Mouse (Mus musculus) kidney, postnatal 10 days (tissue): ENCODE measurements around the gene Nog.

Source experiments
- DNase-seq: peaks from one replicate; pipeline ENCODE4 v3.0.0; 2021; ENCODE audit warnings: mixed read lengths

Gene Nog

DNA sequence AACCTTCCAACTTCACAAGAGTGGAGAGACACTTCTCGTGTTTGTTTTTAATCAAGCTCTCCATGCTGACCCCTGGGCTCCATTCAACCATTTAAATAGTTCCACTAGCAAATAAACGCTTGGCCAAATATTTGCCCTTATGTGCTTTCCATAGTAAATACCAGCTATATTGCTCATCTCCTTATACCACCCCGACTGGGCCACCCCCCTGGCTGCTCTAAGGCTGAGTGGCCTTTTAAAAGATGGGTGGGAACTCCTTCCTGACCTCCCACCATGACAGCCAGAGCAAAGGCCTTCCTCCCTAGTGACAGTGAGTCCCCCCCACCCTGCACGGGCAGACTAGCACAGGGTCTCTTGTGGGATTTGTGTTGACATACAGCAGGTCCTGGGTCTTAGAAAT lies 37.1 kb downstream of the Nog start:
- DNase-seq: no peak

GRCm38 (mm10) chr11:89259338-89259915 lies 42.7 kb downstream of the Nog start:
- DNase-seq: no peak

DNA sequence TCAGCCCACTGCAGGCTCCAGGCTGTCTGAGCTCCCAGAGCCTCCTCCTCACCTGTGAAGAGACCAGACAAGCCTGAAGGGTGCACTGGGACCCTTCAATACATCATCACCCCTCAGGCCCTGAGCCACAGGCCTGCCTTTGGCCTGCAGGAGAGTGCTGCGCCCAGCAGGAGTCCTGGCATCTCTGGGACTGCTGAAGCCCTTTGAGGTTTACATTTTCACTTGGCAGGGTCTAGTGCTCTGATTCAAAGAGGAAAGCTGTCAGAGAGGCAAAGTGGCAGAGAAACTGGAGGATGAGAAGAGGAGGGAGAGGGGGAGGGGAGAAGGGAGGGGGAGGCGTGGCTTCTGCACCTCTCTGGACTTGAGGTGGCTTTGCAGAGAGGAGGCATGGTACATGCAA lies 44.2 kb downstream of the Nog start:
- no peak for DNase-seq

GRCm38 (mm10) chr11:89253973-89254372 lies 48.2 kb downstream of the Nog start:
- DNase-seq: no peak
